Mouse (Mus musculus): ENCODE measurements around the gene Nudt2. TPM values are rescaled to one million over a fixed set of nuclear protein-coding genes. Genes with fewer than 3 reads are reported as not detected.

Nudt2 gene
- polyA plus RNA-seq, 1 experiment from 2014 or later: 82.6 TPM

DNA sequence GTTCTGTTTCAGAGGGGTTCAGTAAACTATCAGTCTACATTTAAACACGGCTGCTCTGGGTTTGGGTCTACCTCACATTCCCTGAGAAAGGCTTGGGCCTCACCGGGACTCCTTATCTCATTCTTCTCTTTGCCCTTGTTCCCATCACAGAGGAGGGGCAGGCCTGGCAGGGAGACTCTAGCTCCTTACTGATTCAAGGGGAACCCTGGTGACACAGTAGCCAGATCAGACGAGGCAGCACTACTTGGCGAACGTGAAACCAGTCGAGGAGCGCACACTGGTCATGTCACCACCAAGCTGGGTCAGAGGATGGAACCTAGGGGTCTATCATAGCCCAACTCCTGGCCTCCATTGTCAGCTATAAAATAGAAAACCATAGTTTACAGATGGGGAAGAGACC, 43.0 kb downstream of the Nudt2 start:
- H3K27ac ChIP-seq: no peak overlapping the region
- H3K4me1 ChIP-seq (replicated peaks; ENCODE audit: control insufficient read depth, insufficient read depth, low read length): peaks cover 15% of the 10 kb centered on the region
- peaks cover 3% of the 10 kb centered on the region; the same call in 1 of the 2 replicates for H3K27me3 ChIP-seq (ENCODE audit: control insufficient read depth, insufficient read depth, low read length)
- WGBS: 36% methylated on average over 7 of the region's 7 CpGs
- no peaks in the 10 kb centered on the region for H3K36me3 ChIP-seq (replicated peaks; ENCODE audit: control insufficient read depth, insufficient read depth)
- no peak overlapping the region for H3K9ac ChIP-seq
- no peak for ATAC-seq (ENCODE audit: low FRiP score)
- peak overlapping the region; percentile 80; the same call in 1 of the 2 replicates for H3K4me2 ChIP-seq (replicated peaks)
- DNase-seq (ENCODE audit: low spot score): no peak
- H3K9me3 ChIP-seq (ENCODE audit: control insufficient read depth, low read length): no peaks in the 10 kb centered on the region
- no peak overlapping the region; the same call in 1 of the 2 replicates for H3K4me3 ChIP-seq (replicated peaks; ENCODE audit: low read length)

DNA sequence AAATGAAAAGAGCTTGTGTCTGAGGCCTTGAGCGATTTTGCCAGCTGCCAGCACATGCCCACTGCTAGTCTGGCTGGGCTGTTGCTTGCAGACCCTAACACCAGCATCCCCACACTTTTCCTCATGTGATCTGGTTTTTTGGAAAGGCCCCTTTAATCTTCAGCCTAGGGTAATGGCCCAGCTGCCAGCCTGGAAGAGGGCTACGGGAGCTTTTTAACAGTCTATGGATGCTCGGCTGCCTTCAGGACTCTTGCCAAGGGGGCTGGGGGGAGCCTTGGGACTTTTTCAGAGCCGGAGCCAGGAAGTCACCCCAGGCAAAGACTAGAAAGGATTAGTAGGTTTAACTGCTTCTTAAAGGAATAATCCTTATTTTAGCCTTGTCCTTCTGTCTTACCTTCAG, 48.4 kb downstream of the Nudt2 start:
- H3K4me3 ChIP-seq (replicated peaks; ENCODE audit: low read length): no peak overlapping the region
- ATAC-seq (ENCODE audit: low FRiP score) (peak; percentile 46; the same call in 1 of the 2 replicates), DNase-seq (ENCODE audit: low spot score) (no peak)
- H3K36me3 ChIP-seq (replicated peaks; ENCODE audit: control insufficient read depth, insufficient read depth): peaks cover under 1% of the 10 kb centered on the region; the same call in 1 of the 2 replicates
- no peaks in the 10 kb centered on the region for H3K27me3 ChIP-seq (ENCODE audit: control insufficient read depth, insufficient read depth, low read length)
- H3K27ac ChIP-seq: no peak overlapping the region
- WGBS: 29% methylated on average over 4 of the region's 4 CpGs
- H3K9me3 ChIP-seq (ENCODE audit: control insufficient read depth, low read length): no peaks in the 10 kb centered on the region
- H3K9ac ChIP-seq: no peak overlapping the region
- no peak overlapping the region for H3K4me2 ChIP-seq (replicated peaks)
- 0 out of 2 replicates have a peak, but pooled peaks cover 11% of the 10 kb centered on the region for H3K4me1 ChIP-seq (replicated peaks; ENCODE audit: control insufficient read depth, insufficient read depth, low read length)

DNA sequence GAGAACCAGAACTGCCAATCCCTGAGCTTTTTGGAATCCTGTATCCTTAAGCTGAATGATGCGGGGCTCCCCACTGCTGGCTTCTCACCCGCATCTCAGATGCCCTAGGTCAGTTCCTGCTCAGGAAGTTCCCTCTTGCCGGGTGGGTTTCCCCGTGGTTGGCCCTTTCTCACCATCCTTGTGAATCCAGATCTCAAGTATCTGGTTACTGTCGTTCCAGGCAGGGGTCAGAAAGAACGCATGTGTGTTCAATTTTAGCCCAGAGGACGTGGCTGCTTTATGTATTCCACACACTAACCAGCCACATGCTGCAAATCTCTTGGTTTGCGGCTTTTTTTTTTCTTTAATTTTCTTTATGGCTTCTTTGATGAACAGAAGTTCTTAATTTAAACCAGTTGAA, 48.8 kb downstream of the Nudt2 start:
- H3K36me3 ChIP-seq (replicated peaks; ENCODE audit: control insufficient read depth, insufficient read depth): peaks cover 5% of the 10 kb centered on the region
- no peak for DNase-seq (ENCODE audit: low spot score)
- H3K9me3 ChIP-seq (ENCODE audit: control insufficient read depth, low read length): no peaks in the 10 kb centered on the region
- H3K9ac ChIP-seq: no peak overlapping the region
- 36% methylated on average over 8 of the region's 8 CpGs for WGBS
- 0 out of 2 replicates have a peak, but pooled peaks cover 11% of the 10 kb centered on the region for H3K4me1 ChIP-seq (replicated peaks; ENCODE audit: control insufficient read depth, insufficient read depth, low read length)
- H3K4me2 ChIP-seq (replicated peaks): no peak overlapping the region
- H3K4me3 ChIP-seq (replicated peaks; ENCODE audit: low read length): no peak overlapping the region
- no peak overlapping the region for H3K27ac ChIP-seq
- no peak for ATAC-seq (ENCODE audit: low FRiP score)
- H3K27me3 ChIP-seq (ENCODE audit: control insufficient read depth, insufficient read depth, low read length): no peaks in the 10 kb centered on the region

DNA sequence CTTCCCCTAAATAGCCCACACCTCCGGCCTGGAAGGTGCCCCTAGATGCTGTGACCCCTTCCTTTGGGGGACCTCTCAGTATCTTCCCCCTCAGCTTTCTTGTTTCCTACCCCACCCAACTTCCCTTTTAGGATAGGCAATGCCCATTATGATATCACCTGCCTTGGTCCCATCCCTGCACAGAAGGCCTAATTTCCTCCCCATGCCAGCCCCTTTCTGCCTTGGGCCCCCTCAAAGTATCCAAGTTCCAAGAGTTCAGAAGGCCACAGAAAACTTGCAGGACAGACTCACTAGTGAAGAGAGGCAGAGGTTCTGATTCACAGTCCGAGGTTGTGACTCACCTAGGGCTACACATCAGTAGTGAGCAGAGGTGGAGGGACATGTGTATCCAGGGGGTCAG, 52.3 kb downstream of the Nudt2 start, which contains the start of gene 1110017D15Rik:
Gene 1110017D15Rik (minus strand): TSS at position 101 of the 400 bp plus-strand sequence.
- Histone ChIP-seq H3K27ac (no peak within 1 kb of the TSS), H3K4me1 (replicated peaks; ENCODE audit: control insufficient read depth, insufficient read depth, low read length) (0 out of 2 replicates have a peak, but pooled peaks cover 11% of the 10 kb centered on the region), H3K4me3 (replicated peaks; ENCODE audit: low read length) (no peak within 1 kb of the TSS), H3K4me2 (replicated peaks) (no peak within 1 kb of the TSS), H3K9me3 (ENCODE audit: control insufficient read depth, low read length) (no peaks in the 10 kb centered on the region), H3K27me3 (ENCODE audit: control insufficient read depth, insufficient read depth, low read length) (no peaks in the 10 kb centered on the region), H3K36me3 (replicated peaks; ENCODE audit: control insufficient read depth, insufficient read depth) (peaks cover 16% of the 10 kb centered on the region), H3K9ac (no peak within 1 kb of the TSS)
- ATAC-seq (ENCODE audit: low FRiP score) (no peak), DNase-seq (ENCODE audit: low spot score) (no peak)
- WGBS: 88% methylated on average over 2 of the region's 2 CpGs

DNA sequence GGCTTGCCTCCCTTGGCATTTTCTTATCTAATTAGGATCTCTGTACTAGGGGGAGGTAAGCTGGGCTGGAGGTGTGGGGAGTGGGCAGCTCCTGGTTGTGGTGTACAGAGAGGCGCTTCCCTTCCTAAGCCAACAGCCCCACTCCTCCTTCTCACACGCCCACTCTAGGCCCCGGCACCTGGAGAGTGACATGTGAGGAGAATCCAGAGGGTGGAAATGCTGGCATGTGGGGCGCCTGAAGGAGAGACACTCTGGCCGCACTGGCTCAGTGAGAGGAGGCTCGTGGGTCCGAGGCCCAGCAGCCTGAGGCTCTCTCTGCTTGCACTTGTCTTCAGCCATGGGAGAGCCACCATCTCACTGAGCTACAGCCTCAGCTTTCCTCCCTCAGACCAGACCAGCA, 53.4 kb downstream of the Nudt2 start:
- Histone ChIP-seq H3K9ac (no peak overlapping the region), H3K27ac (no peak overlapping the region), H3K4me2 (replicated peaks) (no peak overlapping the region), H3K9me3 (ENCODE audit: control insufficient read depth, low read length) (no peaks in the 10 kb centered on the region), H3K36me3 (replicated peaks; ENCODE audit: control insufficient read depth, insufficient read depth) (peaks cover 20% of the 10 kb centered on the region), H3K4me1 (replicated peaks; ENCODE audit: control insufficient read depth, insufficient read depth, low read length) (0 out of 2 replicates have a peak, but pooled peaks cover 6% of the 10 kb centered on the region), H3K4me3 (replicated peaks; ENCODE audit: low read length) (no peak overlapping the region), H3K27me3 (ENCODE audit: control insufficient read depth, insufficient read depth, low read length) (no peaks in the 10 kb centered on the region)
- ATAC-seq (ENCODE audit: low FRiP score): no peak
- 80% methylated on average over 7 of the region's 7 CpGs for WGBS
- DNase-seq (ENCODE audit: low spot score): no peak

DNA sequence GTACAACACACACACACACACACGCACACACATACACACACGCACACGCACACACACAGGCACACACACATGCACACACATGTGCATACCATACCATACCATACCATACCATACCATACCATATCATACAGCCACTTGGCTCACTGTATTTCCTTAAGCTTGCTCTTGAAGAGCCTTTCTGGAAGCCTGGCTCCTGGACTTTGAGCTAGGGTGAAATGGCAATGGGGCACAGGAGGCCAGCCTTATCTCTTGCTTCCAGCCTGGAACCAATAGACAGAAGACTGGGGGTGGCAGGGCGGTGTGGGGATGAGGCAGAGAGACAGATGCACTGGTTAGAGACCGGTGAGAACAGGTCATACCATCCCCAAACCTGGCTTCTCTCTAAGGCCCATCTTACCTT, 54.2 kb downstream of the Nudt2 start:
- Histone ChIP-seq H3K27me3 (ENCODE audit: control insufficient read depth, insufficient read depth, low read length) (no peaks in the 10 kb centered on the region), H3K9ac (no peak overlapping the region), H3K4me1 (replicated peaks; ENCODE audit: control insufficient read depth, insufficient read depth, low read length) (no peaks in the 10 kb centered on the region), H3K36me3 (replicated peaks; ENCODE audit: control insufficient read depth, insufficient read depth) (peaks cover 20% of the 10 kb centered on the region), H3K27ac (no peak overlapping the region), H3K4me2 (replicated peaks) (no peak overlapping the region), H3K4me3 (replicated peaks; ENCODE audit: low read length) (no peak overlapping the region), H3K9me3 (ENCODE audit: control insufficient read depth, low read length) (no peaks in the 10 kb centered on the region)
- ATAC-seq (ENCODE audit: low FRiP score): no peak
- DNase-seq (ENCODE audit: low spot score): no peak
- WGBS: 96% methylated on average over 5 of the region's 5 CpGs

DNA sequence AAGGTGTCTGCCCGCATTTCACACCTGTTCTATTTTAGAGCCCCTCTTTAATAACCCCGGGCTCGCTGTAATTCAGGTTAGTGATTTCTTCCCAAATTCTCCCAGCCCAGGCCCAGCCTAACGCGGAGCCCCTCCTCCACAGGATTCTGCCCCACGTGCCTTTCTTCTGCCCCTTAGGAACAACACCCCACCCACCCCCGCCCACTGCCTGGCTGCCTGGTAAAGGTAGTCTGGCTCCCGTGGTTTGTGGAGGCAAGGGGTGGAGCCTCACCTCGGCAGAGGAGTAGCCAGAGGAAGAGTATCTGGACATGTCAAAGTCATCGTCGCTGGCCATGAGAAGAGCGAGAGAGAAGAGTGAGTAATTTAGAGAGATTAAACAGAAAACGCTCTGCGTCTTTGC, 55.7 kb downstream of the Nudt2 start:
- DNase-seq (ENCODE audit: low spot score) (no peak), ATAC-seq (ENCODE audit: low FRiP score) (no peak)
- H3K9me3 ChIP-seq (ENCODE audit: control insufficient read depth, low read length): no peaks in the 10 kb centered on the region
- H3K27me3 ChIP-seq (ENCODE audit: control insufficient read depth, insufficient read depth, low read length): no peaks in the 10 kb centered on the region
- H3K36me3 ChIP-seq (replicated peaks; ENCODE audit: control insufficient read depth, insufficient read depth): peaks cover 20% of the 10 kb centered on the region
- no peak overlapping the region for H3K9ac ChIP-seq
- no peak overlapping the region for H3K4me3 ChIP-seq (replicated peaks; ENCODE audit: low read length)
- H3K27ac ChIP-seq: no peak overlapping the region
- no peak overlapping the region for H3K4me2 ChIP-seq (replicated peaks)
- 52% methylated on average over 14 of the region's 14 CpGs for WGBS
- H3K4me1 ChIP-seq (replicated peaks; ENCODE audit: control insufficient read depth, insufficient read depth, low read length): no peaks in the 10 kb centered on the region

DNA sequence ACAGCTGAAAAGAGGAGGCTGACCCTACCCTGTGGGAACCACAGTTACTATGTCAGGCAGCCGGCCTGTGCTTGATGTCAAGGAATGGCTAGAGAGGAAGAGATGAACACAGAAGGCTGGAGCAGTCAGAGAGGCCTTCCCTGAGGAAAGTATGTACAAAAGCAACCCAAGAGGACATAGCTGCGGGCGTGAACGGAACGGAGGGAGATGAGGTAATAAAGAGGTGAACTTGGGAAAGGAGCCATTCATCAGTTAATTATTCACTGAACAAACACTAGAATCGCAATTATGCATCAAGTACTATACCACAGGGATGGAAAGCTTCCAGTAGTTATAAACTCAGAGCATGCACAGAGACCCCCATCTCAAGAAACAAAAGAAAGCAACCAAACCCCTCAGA, 57.2 kb downstream of the Nudt2 start:
- WGBS: 78% methylated on average over 6 of the region's 6 CpGs
- DNase-seq (ENCODE audit: low spot score): no peak

DNA sequence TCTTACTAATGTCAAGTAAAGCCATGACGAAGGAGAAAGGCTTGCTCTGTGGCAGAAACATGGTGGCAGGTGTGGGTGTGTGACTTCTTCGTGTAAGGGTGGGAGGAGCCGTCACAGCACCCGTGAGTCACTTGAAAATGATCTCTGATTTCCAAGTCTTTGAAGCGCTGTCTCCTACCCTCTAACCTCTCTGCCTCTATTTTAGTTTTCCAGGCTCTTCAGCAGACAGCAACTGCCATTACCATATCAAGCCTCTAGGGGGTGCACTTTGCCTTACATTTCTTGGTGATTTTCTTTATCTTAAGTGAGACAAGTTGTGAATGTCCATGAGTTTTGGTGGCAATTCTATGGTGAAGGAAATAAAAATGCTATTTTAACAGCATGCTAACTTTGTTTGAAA, 57.8 kb downstream of the Nudt2 start:
- Histone ChIP-seq H3K27ac (no peak overlapping the region), H3K4me1 (replicated peaks; ENCODE audit: control insufficient read depth, insufficient read depth, low read length) (peaks cover 21% of the 10 kb centered on the region), H3K4me3 (replicated peaks; ENCODE audit: low read length) (no peak overlapping the region), H3K4me2 (replicated peaks) (no peak overlapping the region), H3K9ac (no peak overlapping the region), H3K9me3 (ENCODE audit: control insufficient read depth, low read length) (no peaks in the 10 kb centered on the region), H3K36me3 (replicated peaks; ENCODE audit: control insufficient read depth, insufficient read depth) (peaks cover 20% of the 10 kb centered on the region), H3K27me3 (ENCODE audit: control insufficient read depth, insufficient read depth, low read length) (no peaks in the 10 kb centered on the region)
- WGBS: 52% methylated on average over 5 of the region's 5 CpGs
- peak; percentile 82 for DNase-seq (ENCODE audit: low spot score)
- ATAC-seq (ENCODE audit: low FRiP score): no peak

More for the DNA sequence above, 57.2 kb downstream of the Nudt2 start:
- H3K9me3 ChIP-seq (ENCODE audit: control insufficient read depth, low read length): no peaks in the 10 kb centered on the region
- H3K4me1 ChIP-seq (replicated peaks; ENCODE audit: control insufficient read depth, insufficient read depth, low read length): peaks cover 14% of the 10 kb centered on the region
- H3K9ac ChIP-seq: no peak overlapping the region
- no peak for ATAC-seq (ENCODE audit: low FRiP score)
- no peaks in the 10 kb centered on the region for H3K27me3 ChIP-seq (ENCODE audit: control insufficient read depth, insufficient read depth, low read length)
- H3K4me2 ChIP-seq (replicated peaks): no peak overlapping the region
- no peak overlapping the region for H3K4me3 ChIP-seq (replicated peaks; ENCODE audit: low read length)
- no peak overlapping the region for H3K27ac ChIP-seq
- H3K36me3 ChIP-seq (replicated peaks; ENCODE audit: control insufficient read depth, insufficient read depth): peaks cover 20% of the 10 kb centered on the region

DNA sequence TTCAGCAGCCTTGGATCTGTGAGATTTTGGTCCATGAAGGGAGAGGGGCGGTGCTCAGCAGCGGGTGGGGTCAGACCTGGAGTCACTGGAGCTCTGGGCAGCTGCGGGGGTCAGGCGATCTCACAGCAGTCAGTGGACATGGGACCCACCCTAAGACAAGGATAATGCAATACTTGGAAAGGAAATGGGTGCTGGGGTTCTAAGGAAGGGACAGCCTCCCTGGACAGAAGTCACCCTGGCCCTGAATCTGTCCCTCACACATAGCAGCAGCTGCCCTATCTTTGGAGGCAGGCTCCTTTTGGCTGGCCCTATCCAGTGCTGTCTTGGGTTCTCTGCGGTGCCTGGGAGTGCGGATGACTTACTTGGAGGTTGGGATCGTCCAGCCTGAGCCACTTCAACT, 58.9 kb downstream of the Nudt2 start:
- DNase-seq (ENCODE audit: low spot score) (no peak), ATAC-seq (ENCODE audit: low FRiP score) (no peak)
- 81% methylated on average over 7 of the region's 7 CpGs for WGBS
- Histone ChIP-seq H3K9ac (no peak overlapping the region), H3K9me3 (ENCODE audit: control insufficient read depth, low read length) (no peaks in the 10 kb centered on the region), H3K27ac (no peak overlapping the region), H3K27me3 (ENCODE audit: control insufficient read depth, insufficient read depth, low read length) (no peaks in the 10 kb centered on the region), H3K4me3 (replicated peaks; ENCODE audit: low read length) (no peak overlapping the region), H3K36me3 (replicated peaks; ENCODE audit: control insufficient read depth, insufficient read depth) (peaks cover 14% of the 10 kb centered on the region), H3K4me1 (replicated peaks; ENCODE audit: control insufficient read depth, insufficient read depth, low read length) (peaks cover 31% of the 10 kb centered on the region), H3K4me2 (replicated peaks) (no peak overlapping the region)
